Mouse (Mus musculus) megakaryocyte, adult 5-6 weeks (primary cell): ENCODE measurements around the gene Zkscan16. TPM values are rescaled to one million over a fixed set of nuclear protein-coding genes. Genes with fewer than 3 reads are reported as not detected.
A peak's percentile ranks its signal among the peaks of the same experiment; 100 is the strongest.

Source experiments
- ATAC-seq: 2 replicates; pipeline ENCODE4 v1.8.0; 2016; ENCODE audit warnings: mild to moderate bottlenecking, inconsistent platforms; ENCODE audit not compliant: poor library complexity, severe bottlenecking
- total RNA-seq, 2 experiments: library from RNA; stranded (forward) in 1 of 2; stranded (reverse) in 1 of 2; fragments of 153-499, 151-499 nt in 1 of 2; fragments of 221-1000, 200-1000 nt in 1 of 2; gene quantifications; 2 replicates each; pipeline versions ENCODE4 v1.2.3 to v1.2.4; 2015 to 2017

Gene Zkscan16
- total RNA-seq (2015): not detected in 2 replicates
- not detected in 2 replicates for total RNA-seq (2017)

DNA sequence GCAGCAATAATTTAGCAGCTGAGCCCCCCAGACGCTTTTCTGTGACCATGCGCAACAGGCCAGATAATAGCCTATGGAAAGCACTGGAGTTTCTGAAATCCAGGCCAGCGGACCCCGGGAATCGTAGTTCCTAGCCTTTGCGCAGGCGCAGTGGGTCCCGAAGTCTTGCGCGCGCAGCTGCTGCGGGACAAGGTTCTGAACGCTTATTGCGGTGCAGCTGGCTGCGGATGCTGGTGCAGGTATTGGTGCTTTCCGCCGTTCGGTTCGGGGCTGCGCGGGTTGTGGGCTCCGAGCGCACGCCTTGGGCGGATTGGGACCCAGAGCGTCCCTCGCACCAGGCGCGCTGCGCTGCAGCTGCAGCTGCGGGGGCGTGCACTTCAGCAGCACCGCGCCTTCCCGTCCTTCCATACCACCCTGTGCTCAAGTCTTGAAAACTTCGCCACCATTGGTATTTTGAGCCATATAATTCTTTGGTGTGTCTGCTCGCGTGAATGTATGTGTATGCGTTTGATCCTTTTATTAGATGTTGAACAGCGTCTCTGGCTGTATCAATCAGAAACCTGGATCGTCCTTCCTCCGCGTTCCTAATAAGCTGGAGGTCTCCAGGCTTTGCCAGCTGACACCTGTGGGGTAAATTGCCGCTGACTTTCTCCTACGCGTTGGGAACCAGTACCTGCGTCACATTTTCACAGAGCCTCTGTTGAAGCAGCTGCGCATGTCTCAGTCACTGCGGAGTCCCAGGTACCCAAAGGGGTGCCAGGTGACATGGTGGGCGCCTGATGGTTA is at the start of gene Zkscan16:
Gene Zkscan16 (plus strand): TSS at position 209 of the 786 bp plus-strand sequence.
- ATAC-seq: peak; percentile 68

DNA sequence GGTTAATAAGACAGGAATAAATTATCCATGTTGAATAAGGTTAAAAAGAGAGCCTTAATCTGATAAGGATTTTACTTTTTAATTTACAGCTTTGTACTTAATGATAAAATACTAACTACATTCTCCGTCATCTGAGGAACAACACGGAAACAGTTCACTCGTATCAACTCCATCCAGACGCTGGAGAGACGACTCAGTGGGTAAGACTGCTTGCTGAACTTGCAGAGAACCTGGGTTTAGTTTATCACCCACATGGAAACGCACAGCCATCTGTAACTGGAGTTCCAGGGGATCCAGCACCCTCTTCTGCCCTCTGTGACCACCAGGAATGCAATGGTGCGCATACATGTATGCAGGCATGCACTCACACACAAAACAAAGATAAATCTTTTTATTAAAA is 49.0 kb upstream of the Zkscan16 start:
- no peak for ATAC-seq

DNA sequence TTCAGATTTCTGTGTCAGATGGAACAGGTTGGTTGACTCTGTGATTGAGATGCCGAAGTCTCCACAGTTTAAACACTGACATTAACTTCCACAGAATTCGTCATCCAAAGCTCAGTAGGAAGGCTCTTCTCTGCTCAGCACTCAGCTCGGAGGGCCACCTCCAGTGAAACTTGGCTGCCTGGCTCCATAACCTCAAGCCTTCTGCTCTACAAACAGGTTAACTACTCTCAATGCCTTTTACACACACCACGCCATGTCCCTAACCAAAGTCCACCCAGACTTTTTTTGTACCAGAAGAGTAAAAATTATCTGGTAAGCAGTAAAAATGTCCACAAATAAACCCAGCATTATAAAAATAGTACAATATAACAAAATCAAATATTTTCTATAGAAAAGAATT is 46.0 kb upstream of the Zkscan16 start:
- ATAC-seq: no peak

DNA sequence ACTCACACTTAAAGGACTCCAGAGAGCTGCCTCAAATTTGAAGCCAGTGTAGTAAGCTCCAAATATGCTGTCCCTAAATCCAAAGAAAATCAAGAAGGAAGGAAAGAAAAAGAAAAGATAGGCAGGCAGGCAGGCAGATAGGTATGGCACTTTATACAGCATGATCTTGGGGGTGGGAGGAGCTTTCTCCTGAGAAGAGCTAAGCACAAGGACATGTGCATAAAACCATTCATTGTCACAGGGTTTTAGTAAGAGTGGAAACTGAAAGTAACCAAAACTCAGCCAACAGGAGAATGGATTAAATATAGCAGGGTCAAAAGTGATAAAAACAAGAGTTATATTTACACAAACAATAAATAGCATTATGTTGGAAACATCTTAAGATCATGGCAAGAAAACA is 45.1 kb upstream of the Zkscan16 start:
- ATAC-seq: no peak

DNA sequence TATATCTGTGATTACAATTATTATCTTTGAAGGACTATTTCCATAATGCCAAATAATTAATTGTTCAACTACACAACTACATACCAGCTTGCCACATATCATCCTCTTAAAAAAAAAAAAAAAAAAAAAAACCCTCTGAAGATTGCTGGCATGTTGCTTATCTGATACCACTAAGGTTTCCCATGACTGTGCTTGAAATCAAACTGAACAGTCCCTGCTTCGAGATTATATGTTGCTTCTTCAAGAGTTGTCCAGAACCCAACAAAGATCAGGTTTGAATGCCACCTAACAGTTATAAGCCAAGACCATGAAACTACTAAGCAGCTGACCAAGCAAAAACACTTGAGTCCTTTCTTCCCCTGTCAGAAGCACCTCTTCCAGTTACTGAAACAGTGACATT is 36.0 kb upstream of the Zkscan16 start:
- ATAC-seq: no peak

DNA sequence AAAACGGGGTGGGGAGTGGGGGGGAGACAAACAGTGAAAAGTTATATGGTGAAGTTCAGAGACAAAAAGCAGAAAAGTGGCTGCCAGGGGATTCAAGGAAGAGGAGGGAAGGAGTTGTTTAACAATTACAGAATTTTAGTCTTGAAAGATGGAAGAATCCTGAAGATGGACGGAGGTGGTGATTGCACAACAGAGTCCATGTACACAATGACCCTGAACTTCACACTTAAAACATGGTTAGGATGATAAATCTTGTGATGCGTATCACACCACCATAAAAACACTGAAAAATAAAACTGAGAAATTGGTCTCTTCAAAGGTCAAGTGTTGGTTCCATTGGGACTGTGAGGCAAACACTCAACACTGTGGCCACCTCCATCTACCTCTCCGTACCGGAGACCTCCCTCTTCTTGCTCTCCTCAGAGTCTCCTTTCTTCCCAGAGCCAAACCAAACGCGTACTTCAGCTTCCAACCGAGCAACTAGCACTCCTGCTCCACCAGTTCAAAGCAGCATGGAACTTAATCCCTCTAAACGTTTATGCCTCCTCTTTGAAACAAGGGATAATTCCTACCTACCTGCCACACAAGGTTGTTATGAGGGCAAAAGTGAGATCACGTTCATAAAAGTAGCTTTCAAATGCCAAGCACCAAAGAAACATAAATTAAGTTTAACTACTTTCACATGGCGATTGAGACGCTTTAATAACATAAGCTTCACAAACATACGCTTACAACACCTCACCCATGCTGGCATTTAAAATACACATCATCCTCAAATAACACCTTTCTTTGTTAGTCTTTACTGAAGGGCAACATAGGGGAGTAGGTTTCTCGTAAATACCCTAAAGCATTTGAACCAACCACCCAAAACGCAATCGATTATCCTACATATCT is 33.0 kb upstream of the Zkscan16 start:
- no peak for ATAC-seq

DNA sequence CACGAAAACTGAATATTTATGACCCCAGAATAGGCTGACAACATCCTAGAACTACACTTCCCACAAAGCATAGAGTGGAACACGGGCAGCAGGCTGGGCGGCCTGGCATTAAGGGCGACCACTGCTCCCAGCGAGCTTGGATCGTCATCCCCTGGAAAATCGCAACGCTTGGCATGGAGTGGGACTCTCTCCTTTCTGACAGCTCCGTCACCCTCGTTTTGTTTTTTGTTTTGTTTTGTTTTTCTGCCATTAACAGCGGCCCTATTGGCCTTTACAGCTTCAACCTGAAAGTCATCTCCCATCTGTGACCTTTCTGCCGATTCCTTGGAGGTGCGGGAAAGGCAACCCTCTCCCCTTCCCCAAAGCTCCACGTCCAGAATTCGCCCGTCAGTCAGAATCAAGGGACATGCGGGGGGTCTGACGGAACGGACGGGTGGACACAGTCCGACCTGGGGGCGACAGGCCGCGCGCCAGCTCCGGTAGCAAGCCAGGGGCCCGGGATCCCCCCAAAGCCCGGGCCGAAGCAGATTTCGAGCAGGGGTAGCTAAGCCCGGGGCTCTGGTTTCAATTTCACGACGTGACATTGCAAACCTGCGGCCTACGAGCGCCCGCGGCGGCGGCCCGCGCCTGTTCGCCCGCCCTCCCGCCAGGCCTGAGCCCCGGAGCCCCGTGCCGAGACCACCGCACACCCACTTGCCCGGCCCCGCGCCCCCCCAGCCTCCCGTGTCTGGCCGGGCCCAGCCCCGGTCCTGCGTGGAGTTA is 32.2 kb upstream of the Zkscan16 start:
- ATAC-seq: 0 out of 2 replicates have a peak, but pooled peaks have one; percentile 7

DNA sequence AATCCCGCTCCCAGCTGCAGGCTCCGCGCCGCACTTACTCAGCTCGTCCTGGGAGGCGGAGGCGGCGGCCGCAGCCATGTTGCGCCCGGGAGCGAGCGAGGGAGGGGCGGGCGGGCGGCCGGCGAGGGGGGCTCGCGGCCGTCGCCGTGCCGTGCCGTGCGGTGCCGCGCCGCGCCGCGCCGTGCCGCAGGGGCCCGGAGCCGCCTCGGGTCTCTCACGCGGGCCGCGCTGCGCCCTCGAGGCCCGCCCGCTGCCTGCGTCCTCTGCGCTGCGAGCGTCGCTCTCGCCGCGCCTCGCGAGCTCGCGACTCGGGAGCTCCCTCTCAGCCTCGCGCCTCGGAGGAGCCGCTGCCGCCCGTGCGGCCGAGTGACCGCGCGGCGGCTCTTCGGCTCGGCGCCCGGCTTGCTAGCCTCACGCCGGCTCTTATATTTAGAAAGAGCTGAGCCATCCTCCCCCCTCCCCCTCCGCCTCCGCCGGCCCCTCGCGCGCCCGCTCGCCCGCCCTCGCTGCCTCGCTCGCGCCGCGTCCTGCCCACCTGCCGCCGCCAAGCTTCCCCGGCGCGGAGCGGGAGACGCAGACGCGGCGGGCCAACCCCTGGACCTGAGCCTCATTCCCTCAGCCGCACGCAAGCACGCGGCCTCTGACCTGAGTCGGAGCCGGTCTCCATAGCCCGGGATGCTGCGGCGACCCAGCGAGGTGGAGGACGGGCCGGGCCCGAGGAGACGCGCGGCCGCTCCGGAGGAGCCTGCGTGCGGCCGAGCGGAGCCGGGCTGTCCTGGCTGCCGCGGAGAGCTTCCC is 31.4 kb upstream of the Zkscan16 start:
- ATAC-seq: peak; percentile 23

DNA sequence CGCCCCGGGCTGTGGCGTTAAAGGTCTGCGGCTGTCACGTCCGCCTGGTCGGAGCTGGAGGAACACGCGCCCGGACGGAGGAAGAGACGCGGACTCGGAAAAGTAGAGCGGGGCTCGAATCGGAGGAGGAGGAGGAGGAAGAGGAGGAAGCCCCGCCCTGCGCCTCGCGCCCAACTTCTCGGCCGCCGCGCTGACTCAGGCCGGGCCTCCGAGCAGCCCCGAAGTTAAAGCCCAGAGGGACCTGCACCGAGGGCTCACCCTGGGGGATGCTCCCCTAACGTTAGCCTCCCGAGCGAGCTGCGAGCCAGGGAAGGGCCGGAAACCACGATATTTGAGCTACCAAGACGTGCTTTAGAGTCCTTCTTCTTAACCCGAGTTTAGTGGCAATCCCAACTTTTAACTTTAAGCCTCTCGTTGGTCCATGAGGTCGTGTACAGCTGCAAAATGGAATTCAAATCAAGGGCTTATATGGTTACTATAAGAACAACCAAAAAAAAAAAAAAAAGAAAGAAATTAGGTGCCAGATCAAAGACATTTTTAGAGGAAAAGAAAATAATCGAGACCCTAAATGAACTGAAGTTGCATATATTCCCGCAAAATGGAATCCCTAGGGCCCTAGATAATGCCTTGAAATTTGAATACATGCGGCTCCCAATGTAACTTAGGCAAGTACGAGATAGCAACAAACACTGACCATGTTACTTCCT is 30.6 kb upstream of the Zkscan16 start, which contains the start of gene Ecpas:
Gene Ecpas (minus strand): TSS at position 121 of the 707 bp plus-strand sequence.
- ATAC-seq: peak; percentile 65

DNA sequence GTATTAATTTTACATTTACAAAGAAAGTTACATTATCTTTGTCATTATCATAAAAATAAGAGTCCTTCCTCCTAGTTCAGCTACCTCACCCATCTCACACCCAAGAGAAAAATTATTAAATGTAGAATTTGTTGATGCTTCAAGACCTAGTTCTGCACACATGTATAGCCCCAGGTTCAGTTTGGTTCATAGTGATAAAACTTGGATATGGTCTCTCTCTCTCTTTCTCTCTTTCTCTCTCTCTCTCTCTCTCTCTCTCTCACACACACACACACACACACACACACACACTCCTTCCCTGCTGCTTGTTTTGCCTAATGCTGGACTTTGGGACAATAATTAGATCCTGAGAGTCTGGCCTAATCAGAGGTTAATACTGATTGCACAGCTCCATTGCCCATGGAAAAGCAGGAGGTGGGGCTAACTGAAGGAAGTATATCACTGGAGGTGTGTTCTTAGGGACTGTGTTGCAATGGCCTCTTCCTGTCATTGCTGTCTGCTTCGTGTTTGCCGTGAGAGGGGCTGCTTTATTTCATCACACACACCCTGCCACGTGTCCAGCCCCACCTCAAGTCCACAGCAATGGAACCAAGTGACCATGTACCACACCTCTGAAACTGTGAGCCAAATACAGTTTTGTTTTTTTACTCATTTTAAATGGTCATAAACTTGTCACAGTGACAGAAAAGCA is 29.9 kb upstream of the Zkscan16 start:
- peak; percentile 58 for ATAC-seq

DNA sequence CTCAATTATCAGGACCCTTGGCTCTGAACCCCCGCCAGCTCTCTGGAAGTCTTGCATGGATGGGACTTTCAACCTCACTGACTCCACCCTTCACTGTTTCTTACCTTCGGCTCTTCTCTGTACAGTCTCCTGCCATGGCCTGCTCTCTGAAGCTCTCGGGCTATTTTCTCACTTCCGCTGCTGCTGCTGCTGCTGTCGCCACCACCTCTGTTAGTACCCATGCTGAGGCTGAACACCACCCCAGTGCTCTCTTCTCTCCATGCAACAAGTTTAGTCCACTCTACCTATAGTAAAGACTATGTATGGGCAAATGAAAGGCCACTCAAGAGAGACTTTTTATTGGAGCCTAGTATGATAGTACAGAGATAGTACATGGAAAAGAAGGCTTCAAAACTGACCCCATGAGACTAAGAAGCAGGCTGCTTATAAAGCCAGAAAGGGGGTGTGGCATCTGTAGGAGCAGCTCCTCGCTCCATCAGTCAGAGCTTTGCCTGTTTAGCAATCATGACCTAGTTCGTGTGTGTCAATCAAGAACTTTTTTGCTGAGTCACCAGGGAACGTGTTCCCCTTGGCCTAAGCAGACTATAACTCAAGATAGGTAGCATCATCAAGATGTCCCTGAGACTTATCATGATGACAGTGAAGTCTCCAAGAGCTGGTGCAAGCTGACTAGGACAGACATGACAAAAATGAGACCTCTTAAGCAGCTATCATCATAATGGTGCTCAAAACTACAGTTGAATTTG is 28.2 kb upstream of the Zkscan16 start:
- ATAC-seq: peak; percentile 46

DNA sequence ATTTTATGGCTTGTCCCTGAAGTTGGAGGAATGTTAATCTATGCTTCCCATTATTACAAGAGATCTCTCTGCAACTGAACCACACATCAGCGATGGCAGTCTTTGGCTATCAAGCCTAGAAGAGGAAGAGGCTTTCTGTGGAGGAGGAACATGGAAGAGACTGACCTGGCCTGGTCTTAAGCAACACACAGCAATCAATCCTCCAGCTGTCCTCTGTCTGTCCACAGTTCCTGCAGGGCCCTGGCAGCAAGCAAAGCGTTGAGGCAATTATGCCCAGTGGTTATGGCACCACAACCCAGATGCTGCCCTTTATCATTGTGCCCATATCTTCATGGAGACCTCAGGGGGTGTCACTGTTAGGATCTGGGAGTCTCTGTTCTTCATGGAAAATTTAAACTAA is 19.5 kb upstream of the Zkscan16 start:
- ATAC-seq: no peak; the same call in 1 of the 2 replicates

DNA sequence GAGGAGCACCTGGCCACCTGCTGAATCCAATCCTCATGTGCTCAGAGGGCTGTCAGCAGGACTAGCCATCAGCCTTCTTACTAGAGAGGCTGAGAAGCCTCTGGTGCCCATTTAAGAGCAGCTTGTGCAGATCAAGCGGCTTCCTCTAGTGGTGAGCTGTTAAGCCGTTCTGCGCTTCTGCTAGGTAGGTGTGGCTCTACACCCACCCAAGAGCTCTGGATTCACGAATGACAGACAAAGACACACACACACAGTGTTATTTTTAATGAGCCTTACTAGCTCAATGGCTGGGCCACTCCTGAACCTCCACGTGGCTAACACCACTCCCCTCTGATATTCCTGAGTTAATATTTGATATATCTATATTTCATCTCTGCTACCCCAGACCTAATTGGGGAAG is 17.8 kb upstream of the Zkscan16 start:
- ATAC-seq: no peak

DNA sequence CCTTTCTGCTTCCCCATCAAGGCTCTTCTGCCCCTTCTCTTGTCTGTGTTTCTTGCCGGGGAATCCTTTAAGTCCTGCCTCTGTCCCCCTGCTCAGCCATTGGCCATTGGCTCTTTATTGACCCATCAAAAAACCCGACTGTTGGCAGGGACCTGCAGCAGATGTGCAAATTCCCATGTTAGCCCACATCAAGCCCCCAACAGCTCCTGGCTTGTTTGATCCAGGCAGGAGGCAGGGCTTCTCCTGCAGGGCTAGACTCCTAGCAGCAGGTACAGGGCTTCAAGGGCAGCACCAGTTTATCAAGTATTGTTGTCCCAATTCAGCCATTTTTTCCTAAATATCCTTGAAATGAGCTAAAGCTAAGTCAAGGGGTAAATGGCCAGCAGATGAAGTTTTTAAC is 17.3 kb upstream of the Zkscan16 start:
- no peak for ATAC-seq

DNA sequence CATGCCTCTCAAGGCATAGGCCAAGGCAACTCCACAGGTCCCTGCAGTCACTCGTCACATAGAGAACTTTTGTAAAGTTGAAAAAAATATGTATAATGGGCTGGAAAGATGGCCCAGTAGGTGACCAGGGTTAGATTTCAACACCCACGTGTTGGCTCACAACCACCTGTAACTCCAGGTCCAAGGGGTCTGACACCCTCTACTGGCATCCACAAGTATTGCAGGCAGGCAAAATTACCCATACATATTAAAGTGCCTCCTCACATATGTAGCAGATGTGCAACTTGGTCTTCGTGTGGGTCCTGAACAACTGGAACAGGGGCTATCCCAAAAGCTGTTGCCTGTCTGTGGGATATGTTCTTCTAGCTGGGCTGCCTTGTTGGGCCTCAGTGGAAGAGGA is 15.8 kb upstream of the Zkscan16 start:
- ATAC-seq: no peak

DNA sequence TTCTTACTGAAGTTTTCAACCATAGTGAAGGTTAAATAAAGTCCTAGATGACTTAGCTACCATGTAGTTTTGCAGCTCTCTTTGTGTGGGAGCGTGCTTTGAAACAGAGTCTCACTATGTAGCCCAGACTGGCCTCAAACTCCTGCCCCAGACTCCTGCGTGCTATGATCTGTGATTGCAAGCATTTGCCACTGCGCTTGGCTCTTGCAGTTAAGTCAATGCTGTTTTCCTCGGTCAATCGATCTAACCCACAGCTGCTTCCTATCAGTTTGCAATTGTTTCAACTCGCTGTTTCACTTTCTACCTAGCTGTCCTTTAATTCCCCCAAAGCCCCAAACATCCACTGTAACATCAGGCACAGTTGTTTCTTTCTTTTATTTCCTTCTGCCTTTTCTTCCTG is 10.9 kb upstream of the Zkscan16 start:
- ATAC-seq: no peak

DNA sequence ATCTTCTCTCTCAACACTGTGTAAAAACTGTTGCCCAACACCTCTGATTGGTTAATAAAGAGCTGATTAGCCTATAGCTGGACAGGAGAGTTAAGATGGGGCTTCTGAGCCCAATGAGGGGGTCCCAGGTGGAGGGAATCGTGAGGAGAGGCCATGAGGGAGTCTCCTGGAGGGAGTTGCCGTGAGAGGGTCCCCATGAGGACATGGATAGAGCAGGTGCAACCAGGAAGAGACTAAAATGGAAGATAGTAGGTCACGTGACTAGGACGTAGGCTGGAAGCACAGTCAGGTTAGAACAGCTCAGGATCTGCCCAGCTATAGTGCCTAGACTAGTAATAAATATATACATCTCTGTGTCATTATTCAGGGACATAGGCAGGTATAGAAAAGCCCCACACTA is 9.1 kb upstream of the Zkscan16 start:
- no peak for ATAC-seq

DNA sequence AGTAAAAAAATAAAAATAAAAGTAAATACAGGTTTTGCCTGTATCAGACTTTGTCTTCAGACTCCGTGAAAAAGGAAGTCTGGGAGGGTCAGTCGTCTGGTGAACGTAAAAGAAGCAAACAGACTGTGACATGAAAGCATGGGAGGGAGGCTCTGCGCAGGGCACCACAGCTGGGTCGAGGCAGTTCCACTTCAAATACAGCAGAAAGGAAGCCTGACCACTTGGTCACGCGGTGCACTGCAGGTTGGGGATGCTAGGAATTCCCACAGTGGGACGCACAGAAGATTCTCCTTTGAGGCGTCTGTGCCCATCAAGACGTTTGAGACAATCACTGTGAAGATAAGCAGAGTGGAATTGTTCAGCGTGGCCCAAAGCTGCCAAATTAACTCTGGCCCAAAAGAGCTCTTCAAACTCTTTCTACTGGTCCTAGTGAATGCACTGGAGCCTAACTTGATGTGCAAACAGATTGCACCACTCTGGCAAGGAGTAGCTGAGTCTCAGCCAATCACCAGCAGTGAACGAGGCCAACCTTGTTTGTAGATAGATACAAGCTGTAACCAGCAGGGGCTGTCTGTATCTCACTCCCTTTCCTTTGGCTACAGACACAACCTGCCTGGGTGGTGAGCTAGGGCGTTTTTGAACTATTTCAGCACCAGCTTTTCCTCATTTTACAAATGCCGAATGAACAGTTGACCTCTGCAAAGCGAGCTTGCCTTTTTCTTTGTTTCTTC is 8.5 kb upstream of the Zkscan16 start:
- ATAC-seq: peak; percentile 49
